Mouse (Mus musculus): ENCODE data around the gene Spata13.

Gene Spata13

DNA sequence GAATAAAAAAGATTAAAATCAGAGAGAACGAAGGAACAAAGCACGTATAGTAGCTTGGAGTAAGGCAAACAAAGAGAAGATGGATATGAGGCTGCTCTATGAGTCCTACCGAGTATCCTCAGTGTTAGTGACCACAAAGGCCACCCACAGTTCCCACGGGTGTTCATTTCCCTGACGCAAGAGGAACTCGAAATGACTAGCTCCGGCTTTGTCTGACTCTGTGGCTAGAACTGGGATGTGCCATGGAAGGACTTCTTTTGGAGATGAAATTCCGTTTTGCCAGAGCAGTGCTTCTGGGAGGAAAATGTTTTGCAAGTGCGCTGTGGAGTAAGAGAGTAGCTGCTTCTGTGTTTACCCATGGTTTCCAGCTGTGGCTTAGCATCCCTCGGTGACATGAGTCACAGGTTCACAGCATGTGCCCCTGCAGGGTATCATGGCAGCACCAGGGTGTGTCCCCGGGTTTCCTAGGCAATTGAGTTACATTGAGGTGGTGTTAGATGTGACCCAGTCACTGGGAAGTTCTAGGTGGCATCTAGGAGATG, 78.6 kb downstream of the Spata13 start:
- DNase-seq (ENCODE audit: low spot score in 2 of 2), result no peak

DNA sequence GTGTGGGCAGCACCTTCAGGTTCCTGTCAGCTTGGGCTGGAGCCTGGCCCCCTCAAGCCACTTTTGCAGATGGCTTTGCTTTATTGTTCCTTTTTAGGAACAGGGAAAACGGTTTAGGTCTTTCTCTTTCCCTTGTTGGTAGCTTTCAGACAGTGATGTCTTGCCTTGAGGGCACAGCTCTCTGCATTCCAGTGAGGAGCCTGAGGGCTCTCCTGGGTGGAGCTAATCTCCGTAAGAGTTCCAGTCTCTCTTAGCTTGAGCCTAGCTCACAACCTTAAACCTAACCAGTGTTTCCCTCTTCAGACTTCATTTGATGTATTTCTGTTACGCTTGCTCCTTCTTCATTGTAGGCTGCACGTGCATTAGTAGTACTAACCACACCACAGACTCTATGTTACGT, 81.9 kb downstream of the Spata13 start:
- no peak for DNase-seq (ENCODE audit: low spot score in 2 of 2)

DNA sequence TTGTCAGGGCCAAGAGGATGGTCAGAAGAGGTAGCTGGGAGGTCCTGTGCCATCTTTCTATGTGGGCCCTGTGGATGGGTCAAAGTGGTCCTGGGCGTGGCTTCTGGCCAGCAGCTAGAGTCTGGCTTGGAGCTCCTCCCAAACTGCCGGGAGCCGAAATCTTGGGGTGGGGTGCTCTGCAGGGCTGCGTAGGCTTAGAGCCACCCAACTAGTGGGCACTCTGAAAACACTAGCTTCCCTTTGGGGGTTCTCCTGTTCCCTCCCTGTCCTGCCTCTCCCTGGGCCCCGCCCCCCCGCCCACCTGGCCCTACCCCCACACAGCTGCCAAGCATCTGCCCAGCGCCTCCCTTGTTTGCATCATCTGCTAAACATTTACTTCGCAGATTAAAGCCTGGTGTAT, 87.5 kb downstream of the Spata13 start:
- no peak for DNase-seq (ENCODE audit: low spot score in 2 of 2)

DNA sequence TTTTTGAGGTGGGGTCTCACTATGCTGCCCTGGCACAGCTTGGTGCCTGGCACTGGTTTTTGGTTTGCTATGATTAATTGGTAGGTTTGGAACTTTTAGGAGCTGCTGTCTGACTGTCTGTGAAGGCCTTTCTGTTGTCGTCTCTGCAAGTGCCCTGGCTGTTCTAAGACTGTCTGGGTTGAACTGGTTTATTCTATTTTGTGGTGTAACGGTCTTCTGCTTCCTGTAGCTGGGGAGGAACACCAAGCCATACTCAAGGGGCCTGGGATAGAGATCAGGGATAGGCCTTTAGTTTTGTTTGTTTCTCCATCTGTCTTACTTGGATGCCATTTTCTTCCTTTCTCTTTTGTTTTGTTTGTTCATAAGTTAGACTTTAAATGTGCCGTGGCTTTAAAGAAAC, 88.1 kb downstream of the Spata13 start:
- no peak for DNase-seq (ENCODE audit: low spot score in 2 of 2)

DNA sequence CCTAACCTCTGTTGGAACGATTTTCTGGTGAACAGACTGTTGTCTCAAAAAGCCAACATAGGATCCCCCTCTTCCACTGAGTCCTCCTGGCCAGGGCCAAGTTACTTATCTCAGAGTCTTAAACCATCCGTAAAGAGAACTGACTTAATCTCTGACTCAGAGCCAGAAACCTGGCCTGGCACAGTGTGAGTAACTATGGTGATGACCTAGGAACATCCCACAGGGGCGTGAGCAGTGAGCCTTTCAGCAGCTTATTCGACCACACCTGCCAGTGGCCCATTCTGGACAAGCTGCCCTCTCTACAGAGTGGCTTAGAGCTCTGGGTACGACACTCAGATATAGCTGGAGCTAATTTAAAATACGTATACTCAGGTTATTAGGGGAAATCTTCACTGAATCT, 92.3 kb downstream of the Spata13 start:
- no peak for DNase-seq (ENCODE audit: low spot score in 2 of 2)

DNA sequence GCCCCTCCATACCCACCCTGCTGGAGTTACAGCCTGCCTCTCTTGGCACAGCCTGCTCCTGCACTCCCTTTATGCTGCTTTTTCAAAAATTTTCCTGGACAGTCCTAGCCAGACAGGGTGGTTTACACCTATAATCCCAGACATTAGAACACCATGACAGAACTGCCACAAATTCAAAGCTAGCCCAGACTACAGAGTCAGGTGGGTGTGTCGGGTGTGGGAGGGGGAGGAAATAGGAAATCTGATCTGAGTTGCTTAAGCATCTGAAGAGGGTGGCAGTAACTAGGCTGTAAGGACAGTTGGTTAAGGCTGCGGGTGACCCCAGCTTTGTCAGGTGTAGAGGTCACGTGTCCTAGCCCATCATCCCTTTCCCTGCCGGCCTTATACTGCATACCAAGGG, 93.3 kb downstream of the Spata13 start:
- no peak for DNase-seq (ENCODE audit: low spot score in 2 of 2)

DNA sequence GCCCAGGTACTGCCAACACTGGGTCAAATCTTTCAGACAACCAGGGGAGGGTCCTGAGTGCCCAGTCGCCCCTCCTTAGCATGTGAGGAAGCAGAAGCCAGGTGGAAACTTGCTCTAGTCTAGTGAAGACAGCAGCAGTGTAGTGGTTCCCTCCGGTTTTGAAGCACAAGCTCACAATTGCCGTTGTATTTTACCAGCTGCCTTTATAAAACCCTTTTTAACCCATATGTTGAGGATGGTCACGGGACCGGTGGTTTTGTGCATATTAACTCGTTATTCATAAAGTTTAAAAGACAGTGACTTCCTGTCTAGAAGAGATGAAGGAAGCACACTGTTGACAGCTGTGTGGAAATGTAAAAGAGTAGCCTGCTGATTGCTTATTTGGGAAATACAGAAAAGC, 98.3 kb downstream of the Spata13 start:
- DNase-seq (ENCODE audit: low spot score in 2 of 2), result no peak

DNA sequence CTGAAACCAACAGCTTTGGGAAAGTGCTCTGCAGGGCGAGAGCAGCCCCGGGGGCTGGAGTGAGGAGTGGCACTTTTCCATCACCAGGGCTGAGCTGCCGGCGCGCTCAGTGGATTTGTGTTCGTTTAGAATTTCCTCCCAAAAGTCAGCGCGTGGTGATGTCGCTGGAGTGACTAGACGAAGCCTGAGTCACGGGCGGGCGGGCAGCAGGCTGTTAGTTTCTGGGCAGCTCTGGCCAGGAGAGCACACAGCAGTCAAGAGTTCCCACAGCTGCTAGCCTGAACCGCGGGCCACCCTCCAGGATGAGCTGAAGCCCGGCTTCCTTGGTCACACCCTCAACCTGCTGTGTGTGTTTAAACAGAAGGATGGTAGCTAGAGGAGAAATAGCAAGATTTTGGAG, 99.0 kb downstream of the Spata13 start:
- peak; percentile 50 to 57 for DNase-seq (ENCODE audit: low spot score in 2 of 2)

DNA sequence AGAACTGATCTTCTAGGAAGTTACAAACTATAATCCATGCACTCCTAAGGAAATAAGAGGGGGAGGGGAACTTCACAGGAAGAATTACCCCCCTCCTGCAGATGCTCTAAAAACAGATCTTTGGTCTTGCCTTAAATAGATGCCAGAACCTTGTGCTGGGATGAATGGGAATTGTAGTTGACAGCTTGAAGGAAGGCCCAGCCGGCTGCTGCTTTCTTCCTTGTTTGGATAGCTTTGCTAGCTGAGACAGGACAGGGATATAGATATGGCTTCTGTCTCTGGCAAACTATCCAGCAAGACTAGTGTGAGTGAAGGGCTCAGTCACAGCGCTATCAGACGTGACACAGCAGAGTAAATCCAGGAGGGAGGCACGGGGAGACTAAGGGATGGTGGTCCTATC, 99.9 kb downstream of the Spata13 start:
- no peak for DNase-seq (ENCODE audit: low spot score in 2 of 2)

DNA sequence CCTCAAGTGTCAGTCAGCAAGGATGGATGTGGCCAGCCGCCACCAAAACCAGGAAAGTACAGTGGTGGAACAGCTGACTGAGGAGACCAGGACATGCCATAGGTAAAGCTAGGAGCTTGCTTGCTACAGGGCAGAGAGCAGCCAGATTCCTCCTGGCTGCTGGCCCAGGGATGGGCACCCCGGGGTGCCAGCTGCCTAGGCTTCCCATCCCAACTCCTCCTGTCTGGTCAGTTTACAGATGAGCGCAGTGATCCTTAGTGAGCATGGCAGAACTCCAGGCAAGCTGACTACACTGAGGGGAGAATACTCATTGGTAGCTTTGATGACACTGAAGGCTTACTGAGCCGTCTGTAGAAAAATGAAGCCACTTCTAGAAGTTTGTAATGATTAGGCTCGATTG, 101.4 kb downstream of the Spata13 start:
- DNase-seq (ENCODE audit: low spot score in 2 of 2), result no peak

DNA sequence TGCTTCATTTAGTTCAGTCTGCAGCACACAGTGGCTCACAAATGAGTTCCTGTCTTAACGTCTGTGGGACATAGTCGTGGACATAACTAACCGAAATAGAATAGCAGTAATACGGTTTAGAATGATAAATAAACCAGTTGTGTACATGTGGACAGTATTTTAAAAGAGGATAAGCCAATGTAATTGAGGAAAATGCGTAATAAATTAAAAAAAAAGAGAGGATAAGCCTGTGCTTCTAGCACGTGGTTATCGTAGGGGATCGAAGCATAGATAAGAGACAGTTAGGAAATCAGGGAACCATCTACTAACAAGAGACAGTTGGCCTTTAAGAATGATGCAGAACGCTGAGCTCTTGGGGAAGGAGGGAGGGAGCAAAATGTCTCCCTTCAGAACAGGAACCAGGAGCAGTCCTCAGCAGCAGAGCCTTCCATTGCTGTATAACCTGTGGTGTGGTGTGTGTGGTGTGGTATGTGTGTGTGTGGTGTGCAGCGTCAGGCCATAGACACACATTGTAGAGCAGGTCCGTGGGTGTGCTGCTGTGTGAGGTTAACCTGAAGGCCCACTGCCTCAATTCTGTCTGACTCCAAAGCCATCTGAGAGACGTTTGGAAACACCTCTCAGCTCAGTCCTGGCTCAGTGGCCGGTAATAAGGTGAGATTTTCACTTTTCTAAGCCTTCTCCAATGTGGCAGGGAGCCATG, 102.2 kb downstream of the Spata13 start:
- DNase-seq (ENCODE audit: low spot score in 2 of 2), result no peak

DNA sequence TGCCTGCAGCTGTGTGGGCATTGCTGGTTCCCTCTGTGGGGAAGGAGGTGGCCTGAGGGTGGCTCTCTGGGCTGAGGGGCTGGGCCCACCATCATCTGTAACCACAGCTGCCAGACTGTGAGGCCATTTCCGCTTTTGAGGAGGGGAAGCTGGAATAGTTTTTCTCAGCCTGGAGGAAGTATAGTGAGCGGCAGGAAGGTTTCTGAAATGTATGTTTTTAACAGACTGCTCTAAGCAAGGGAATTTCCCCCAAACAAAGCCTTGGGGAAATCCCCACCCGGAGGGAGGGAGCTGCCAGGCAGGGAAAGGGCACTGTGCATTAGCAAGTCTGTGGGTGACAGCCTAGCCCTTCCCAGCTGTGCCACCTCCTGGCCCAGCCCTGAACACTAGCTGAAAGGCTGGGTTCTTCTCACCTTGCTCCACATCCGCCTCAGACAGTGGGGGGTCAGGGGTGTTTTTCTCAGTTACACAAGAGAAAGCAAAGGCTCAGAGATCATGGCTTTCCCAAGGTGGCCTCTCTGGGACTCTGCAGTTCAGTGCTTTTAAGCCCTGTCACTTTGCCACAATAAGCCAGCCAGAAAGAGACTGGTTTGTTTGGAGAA, 102.9 kb downstream of the Spata13 start:
- peak; percentile 61 to 86 for DNase-seq (ENCODE audit: low spot score in 2 of 2)

DNA sequence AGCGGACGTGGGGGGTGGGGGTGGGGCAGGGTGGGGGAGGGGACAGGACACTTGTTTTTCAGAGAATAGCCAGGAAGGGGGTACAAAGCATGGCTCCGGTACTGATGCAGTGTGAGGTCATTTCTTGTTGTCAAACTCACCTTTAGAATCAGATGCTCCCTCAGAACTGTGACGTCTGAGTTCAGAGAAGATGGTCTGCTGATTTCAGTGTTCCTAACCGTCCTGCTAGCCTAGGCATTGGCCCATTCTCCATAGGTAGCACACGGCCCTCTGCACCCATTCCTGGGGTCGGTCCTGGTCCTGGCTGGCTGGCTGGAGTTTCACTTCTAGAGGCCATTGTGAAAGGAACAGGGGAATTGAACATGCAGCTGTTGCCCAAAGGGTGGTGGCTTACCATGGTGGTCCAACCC, 103.4 kb downstream of the Spata13 start:
- DNase-seq (ENCODE audit: low spot score in 2 of 2), result no peak

DNA sequence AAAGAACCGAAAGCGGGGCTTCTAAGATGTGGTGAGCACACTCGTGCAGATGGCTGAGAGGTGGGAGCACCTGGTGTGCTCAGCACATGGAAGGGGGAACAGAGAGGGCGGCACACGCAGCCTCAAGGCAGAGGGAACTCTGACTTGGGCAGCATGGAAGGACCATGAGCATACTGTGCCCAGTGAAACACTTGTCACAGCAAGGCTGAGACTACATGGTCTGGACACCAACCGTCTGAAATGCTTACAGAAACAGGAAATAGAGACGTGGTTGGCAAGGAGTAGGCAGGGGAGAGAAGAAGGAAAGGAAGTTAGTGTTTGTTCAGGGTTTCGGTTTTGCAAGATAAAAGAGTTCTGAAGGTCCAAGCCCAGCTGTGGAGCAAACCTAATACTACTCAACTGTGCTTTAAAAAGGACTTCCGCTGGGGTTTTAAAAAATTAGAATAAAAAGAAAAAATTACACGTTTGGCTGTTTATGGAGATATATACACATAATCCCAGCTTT, 104.7 kb downstream of the Spata13 start:
- DNase-seq (ENCODE audit: low spot score in 2 of 2), result peak in 1 of 2 experiments; percentile 56

DNA sequence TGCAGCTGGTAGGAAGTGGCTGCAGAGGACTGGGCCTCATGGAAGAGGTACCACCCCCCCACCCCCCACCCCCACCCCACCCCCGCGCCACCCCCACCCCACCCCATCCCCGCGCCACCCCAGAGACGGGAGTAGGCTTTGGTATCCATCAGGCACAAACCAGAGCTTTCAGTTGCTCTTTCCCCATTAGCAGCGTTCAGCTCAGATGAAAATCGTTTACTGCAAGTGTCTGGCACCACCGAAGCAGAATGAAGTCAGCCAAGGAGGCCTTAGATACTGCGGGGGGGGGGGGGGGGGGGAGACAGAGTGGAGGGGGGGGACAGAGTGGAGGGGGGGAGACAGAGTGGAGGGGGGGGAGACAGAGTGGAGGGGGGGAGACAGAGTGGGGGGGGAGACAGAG, 105.4 kb downstream of the Spata13 start:
- DNase-seq (ENCODE audit: low spot score in 2 of 2), result no peak

DNA sequence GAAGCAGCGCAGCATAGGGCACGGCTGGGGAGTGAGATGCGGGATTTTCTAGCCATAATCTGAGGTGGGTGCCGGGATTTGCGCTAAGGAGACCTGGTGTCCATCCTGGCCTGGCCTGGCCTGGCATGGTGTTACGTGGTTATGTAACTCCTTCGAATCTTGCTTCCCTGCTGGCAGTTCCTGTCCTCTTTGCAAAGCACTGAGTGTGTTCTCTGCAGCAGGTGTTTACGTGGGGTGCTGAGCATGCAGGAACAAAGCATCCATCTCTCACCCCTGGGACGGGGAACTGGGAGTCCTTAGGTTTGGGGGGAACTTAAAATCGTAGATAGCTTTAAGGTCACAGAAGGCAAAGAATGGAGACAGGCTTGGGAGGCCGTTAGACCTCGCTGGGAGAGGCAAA, 105.8 kb downstream of the Spata13 start:
- no peak for DNase-seq (ENCODE audit: low spot score in 2 of 2)

DNA sequence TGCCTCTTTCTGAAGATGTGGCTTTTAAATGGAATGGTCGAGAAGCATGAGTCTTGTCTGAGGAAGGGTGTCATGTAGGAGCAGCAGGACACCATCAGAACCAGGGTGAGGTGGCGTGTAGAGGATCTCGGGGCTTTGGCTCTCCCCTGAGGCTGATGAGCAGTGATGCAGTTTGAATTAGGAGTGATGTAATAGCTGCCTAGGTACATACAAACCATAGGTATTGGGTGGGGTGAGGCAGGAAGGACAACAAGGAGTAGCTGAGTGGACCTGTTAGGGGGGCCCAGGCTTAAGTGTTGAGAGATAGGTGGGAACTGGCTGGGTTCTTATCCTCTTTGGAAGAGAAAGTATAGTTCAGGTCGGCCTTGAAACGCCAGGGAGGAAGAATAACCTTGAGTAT, 106.7 kb downstream of the Spata13 start:
- DNase-seq (ENCODE audit: low spot score in 2 of 2), result no peak

DNA sequence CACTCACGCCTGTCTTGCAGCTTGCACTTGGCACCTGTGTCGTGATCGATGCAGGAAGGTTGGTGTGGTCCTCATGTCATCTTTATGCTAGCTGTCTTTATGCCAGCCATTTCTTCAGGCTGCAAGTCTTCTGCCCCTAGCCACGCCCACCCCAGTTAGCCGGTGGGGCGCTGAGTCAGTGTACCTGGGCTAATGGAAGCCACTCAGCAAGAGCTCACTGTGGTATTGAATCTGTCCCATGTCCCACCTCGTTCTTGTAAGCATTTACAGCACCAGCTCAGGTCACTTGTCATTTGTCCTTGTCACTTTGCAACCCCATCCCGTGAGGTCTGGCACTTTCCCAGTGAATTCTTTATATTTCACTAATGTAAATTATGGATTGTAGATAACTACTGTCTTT, 107.2 kb downstream of the Spata13 start:
- DNase-seq (ENCODE audit: low spot score in 2 of 2), result no peak

DNA sequence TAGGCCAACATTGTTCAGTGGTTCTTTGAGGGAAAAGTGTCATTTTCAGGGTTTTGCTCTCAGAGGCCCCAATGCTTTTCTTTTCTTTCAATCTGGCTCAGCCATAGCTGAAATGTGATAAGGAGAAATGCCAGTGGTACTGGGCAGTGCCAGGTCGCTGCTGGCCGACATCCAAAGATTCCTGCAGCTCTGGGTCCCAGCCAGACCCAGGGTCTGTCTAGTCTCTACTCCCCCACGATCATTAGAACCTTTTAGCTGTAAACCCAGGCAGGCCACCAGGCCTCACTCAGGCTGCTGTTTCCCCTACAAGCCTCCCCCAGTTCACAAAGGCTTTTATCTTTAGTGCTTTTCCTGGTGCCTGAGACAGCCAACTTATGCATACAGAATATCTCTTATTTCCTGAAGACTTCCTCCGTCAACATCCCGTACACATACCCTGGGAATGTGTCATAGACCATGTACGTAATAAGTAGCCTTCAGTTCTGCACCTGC, 107.7 kb downstream of the Spata13 start:
- peak in 1 of 2 experiments; percentile 58 for DNase-seq (ENCODE audit: low spot score in 2 of 2)

DNA sequence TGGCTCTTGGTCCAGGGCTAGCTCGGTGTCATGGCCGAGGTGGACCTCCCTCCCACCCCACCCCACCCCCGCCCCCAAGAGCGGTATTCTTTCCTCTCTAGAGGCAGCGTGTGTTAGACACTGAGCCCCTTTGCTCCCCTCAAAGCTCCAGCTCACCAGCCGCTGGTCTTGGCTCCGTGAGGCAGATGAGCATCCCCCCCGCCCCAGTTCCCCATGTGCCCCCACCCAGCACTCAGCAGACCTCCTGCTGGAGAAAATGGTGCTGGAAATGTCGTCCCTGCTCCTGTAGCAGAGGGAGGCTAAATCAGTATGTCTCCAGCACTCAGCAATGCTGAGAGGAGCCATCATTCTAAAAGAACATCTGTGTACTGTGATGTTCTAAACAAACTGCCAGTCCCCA, 109.9 kb downstream of the Spata13 start:
- no peak for DNase-seq (ENCODE audit: low spot score in 2 of 2)

DNA sequence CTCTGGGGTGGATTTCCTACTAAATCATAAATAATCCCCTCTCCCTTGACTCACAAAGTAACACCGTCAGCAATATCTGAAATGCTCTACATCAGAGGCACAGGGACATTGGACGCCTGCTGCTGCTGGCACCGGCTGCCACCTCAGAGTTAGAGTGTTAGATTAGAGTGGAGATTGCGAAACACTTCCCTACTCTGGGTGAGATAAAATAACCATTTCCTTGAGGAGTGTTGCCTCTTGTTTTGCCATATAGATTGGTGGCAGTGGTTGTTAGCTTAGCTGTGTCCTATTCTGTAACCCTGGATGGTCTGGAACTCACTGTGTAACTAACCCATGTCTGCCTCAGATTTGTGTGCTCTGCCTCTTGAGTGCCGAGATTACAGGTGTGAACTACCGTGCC, 111.4 kb downstream of the Spata13 start:
- no peak for DNase-seq (ENCODE audit: low spot score in 2 of 2)

DNA sequence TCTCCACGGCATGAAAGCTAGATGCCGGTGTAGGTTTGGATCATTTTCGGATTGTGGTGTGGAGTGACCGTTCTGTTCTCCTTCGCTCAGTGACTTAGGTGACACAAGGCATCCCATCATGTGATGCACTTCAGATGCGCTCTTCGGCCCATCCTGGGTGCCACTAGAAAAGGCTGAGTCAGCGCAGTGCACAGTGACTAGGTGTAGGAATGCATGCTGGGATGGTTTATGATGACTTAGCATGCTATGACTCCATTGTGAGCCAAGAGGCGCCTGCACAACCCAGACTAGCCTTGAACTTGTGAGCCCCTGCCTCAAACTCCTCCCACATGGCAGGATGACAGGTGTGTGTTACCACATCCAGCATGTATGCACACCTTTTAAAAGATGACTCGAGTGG, 112.3 kb downstream of the Spata13 start:
- no peak for DNase-seq (ENCODE audit: low spot score in 2 of 2)

DNA sequence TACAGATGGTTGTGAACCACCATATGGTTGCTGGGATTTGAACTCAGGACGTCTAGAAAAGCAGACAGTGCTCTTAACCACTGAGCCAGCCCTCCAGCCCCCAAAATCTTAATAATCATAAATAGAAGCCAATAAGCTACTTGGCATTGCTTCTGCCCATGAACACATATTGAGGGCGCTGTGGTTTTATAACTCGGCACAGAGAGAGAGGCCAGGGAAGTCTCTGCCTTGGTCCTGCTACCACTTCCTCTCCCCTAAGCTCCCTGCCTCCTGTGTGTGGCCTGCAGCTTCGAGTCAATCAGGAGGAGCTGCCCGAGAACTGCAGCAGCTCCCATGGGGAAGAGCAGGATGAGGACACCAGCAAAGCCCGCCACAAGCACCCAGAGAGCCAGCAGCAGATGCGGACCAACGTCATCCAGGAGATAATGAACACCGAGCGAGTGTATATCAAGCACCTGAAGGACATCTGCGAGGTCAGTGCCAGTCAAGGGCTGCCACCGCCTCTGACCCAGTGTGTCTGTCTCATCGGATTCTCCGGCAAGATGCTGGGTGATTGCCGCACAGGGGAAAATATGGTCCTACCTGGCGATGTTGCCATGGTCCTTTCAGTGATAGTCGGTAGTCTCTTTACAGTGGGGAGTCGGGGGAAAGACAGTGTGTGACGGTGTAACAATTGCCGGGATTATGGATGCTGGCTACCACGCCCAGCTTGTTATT, 113.5 kb downstream of the Spata13 start:
- no peak for DNase-seq (ENCODE audit: low spot score in 2 of 2)
